Mouse (Mus musculus) liver, adult 2 months (tissue): ENCODE measurements around the gene Hist1h2ac. TPM values are rescaled to one million over a fixed set of nuclear protein-coding genes. Genes with fewer than 3 reads are reported as not detected.
A peak's percentile ranks its signal among the peaks of the same experiment; 100 is the strongest.

Experiments
- DNase-seq: peaks from one replicate; pipeline ENCODE4 v3.0.0-alpha.2; 2011; ENCODE audit warnings: low read depth, low spot score; ENCODE audit errors: extremely low read depth
- H3K27ac ChIP-seq: fragments of 200-500 bp; replicated peaks from 2 replicates; pipeline ENCODE4 v1.5.1; 2012; ENCODE audit warnings: low read depth, mild to moderate bottlenecking, control low read depth, inconsistent platforms, low read length; ENCODE audit not compliant: insufficient read depth
- H3K27me3 ChIP-seq: fragments of 200-500 bp; 2 replicates; pipeline ENCODE4 v1.6.1; 2012; ENCODE audit warnings: mild to moderate bottlenecking, moderate library complexity, low read length, inconsistent platforms; ENCODE audit not compliant: control insufficient read depth, insufficient read depth
- H3K36me3 ChIP-seq: fragments of 200-500 bp; 2 replicates; pipeline ENCODE4 v1.6.1; 2012; ENCODE audit warnings: low read length, inconsistent platforms; ENCODE audit not compliant: control insufficient read depth, insufficient read depth
- H3K4me1 ChIP-seq: fragments of 200-500 bp; 2 replicates; pipeline ENCODE4 v1.6.1; 2011; ENCODE audit warnings: low read length; ENCODE audit not compliant: control insufficient read depth, insufficient read depth
- H3K4me3 ChIP-seq: fragments of 200-500 bp; 2 replicates; pipeline ENCODE4 v1.5.1; 2011; ENCODE audit warnings: low read depth, mild to moderate bottlenecking, control low read depth, low read length, moderate library complexity; ENCODE audit not compliant: insufficient read depth
- H3K79me2 ChIP-seq: fragments of 200-500 bp; 2 replicates; pipeline ENCODE4 v1.6.1; 2012; ENCODE audit warnings: inconsistent platforms, mild to moderate bottlenecking, low read length, moderate library complexity; ENCODE audit not compliant: control insufficient read depth, insufficient read depth
- H3K9ac ChIP-seq: fragments of 200-500 bp; 2 replicates; pipeline ENCODE4 v1.6.1; 2012; ENCODE audit warnings: low read depth, mild to moderate bottlenecking, control low read depth, inconsistent platforms, low read length
- CTCF ChIP-seq: fragments of 200-500 bp; IDR thresholded peaks from 2 replicates; pipeline ENCODE4 v1.5.1; 2011; ENCODE audit warnings: low read depth, low read length, control low read depth
- POLR2A ChIP-seq: fragments of 200-500 bp; IDR thresholded peaks from 2 replicates; pipeline ENCODE4 v1.6.1; 2011; ENCODE audit warnings: low read length, control low read depth; ENCODE audit not compliant: insufficient read depth; ENCODE audit errors: extremely low read depth
- WGBS: fragments of 180-500 bp; shearing (Covaris S2); methylation state at CpG from one replicate; pipeline ENCODE4 v1.1.7; 2018; 5-methylcytosine and 5-hydroxymethylcytosine counted together
- polyA plus RNA-seq: library from polyadenylated mRNA; depleted of rRNA; stranded (reverse); fragments of >200 nt; gene quantifications from 2 replicates; pipeline ENCODE4 v1.2.3, GENCODE M21; 2012
- total RNA-seq: library from RNA; depleted of rRNA; stranded (reverse); fragments of >200 nt; gene quantifications from 2 replicates; pipeline ENCODE4 v1.2.3, GENCODE M21; 2014

Gene Hist1h2ac
- total and polyA plus RNA-seq, 2 experiments, result 0.22 to 4.9 TPM

GRCm38 (mm10) chr13:23697491-23698299 lies 13.9 kb upstream of the Hist1h2ac start:
- WGBS, result under 1% methylated on average over 24 of the region's 32 CpGs

GRCm38 (mm10) chr13:23696061-23696474 lies 12.3 kb upstream of the Hist1h2ac start:
- no peaks in the 10 kb centered on the region for H3K27me3 ChIP-seq
- H3K36me3 ChIP-seq, result peaks cover 16% of the 10 kb centered on the region
- H3K4me1 ChIP-seq, result peaks cover 10% of the 10 kb centered on the region
- 72% methylated on average over 15 of the region's 15 CpGs for WGBS
- H3K9ac ChIP-seq, result no peak overlapping the region
- H3K27ac ChIP-seq, result no peak overlapping the region
- no peak for DNase-seq
- H3K79me2 ChIP-seq, result no peaks in the 10 kb centered on the region
- H3K4me3 ChIP-seq, result no peak overlapping the region
- TF ChIP-seq CTCF (no peak), POLR2A (no peak)

More at GRCm38 (mm10) chr13:23697491-23698299, 13.9 kb upstream of the Hist1h2ac start:
- DNase-seq, result peak; percentile 71
- Histone ChIP-seq H3K4me3 (peak overlapping the region; percentile 53), H3K79me2 (no peaks in the 10 kb centered on the region), H3K27me3 (no peaks in the 10 kb centered on the region), H3K4me1 (peaks cover 10% of the 10 kb centered on the region), H3K9ac (peak overlapping the region; percentile 29), H3K27ac (0 out of 2 replicates have a peak overlapping the region, but pooled peaks have one; percentile 2), H3K36me3 (peaks cover 9% of the 10 kb centered on the region)
- TF ChIP-seq POLR2A, result no peak
- peak; percentile 59 for TF ChIP-seq CTCF

GRCm38 (mm10) chr13:23695514-23695913 lies 11.8 kb upstream of the Hist1h2ac start, which contains the start of gene Hist1h1t:
TSS of gene Hist1h1t (plus strand) at chr13:23695814.
- Histone ChIP-seq H3K27me3 (no peaks in the 10 kb centered on the region), H3K79me2 (peaks cover 4% of the 10 kb centered on the region; the same call in 1 of the 2 replicates), H3K27ac (no peak within 1 kb of the TSS), H3K4me1 (peaks cover 12% of the 10 kb centered on the region), H3K9ac (no peak within 1 kb of the TSS), H3K4me3 (no peak within 1 kb of the TSS), H3K36me3 (peaks cover 18% of the 10 kb centered on the region)
- TF ChIP-seq POLR2A, result no peak
- TF ChIP-seq CTCF, result no peak
- WGBS, result 57% methylated on average over 13 of the region's 13 CpGs
- DNase-seq, result no peak

- TF ChIP-seq CTCF (no peak), POLR2A (no peak)
Observed at GRCm38 (mm10) chr13:23694956-23695355, 11.2 kb upstream of the Hist1h2ac start.

GRCm38 (mm10) chr13:23693856-23694440 lies 10.2 kb upstream of the Hist1h2ac start:
- Histone ChIP-seq H3K9ac (no peak overlapping the region), H3K27ac (peak overlapping the region; percentile 51), H3K4me1 (peaks cover 16% of the 10 kb centered on the region), H3K36me3 (peaks cover 18% of the 10 kb centered on the region), H3K27me3 (no peaks in the 10 kb centered on the region), H3K4me3 (no peak overlapping the region), H3K79me2 (peaks cover 12% of the 10 kb centered on the region)
- DNase-seq, result peak; percentile 54
- no peak for TF ChIP-seq CTCF
- TF ChIP-seq POLR2A, result no peak
- WGBS, result 51% methylated on average over 6 of the region's 6 CpGs

More at GRCm38 (mm10) chr13:23694956-23695355, 11.2 kb upstream of the Hist1h2ac start:
- peaks cover 5% of the 10 kb centered on the region; the same call in 1 of the 2 replicates for H3K79me2 ChIP-seq
- H3K9ac ChIP-seq, result no peak overlapping the region
- no peak overlapping the region for H3K4me3 ChIP-seq
- no peaks in the 10 kb centered on the region for H3K27me3 ChIP-seq
- 94% methylated on average over 9 of the region's 9 CpGs for WGBS
- H3K36me3 ChIP-seq, result peaks cover 18% of the 10 kb centered on the region
- no peak overlapping the region for H3K27ac ChIP-seq
- DNase-seq, result no peak
- H3K4me1 ChIP-seq, result peaks cover 14% of the 10 kb centered on the region
